Mouse (Mus musculus): ENCODE data around the gene Cyb561.

Cyb561 gene

DNA sequence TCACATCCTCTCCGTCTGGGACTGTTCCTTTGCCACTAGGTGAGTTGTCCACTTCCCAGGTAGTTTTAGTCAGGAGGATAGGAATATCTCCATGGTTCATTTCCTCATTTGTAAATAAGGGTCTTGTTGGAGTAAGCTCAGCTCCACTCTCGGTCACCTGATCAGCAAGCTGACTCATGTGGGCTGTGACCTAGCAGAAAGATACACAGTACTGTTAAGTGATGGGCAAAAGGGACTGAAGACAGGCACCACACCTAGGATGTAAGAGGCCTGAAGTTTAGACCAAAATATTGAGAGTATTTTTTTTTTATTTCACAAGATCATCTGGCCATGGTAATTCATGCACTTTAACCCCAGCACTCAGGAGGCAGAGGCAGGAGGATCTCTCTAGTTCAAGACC lies 32.3 kb downstream of the Cyb561 start:
- no peak for DNase-seq (ENCODE audit: low spot score)

DNA sequence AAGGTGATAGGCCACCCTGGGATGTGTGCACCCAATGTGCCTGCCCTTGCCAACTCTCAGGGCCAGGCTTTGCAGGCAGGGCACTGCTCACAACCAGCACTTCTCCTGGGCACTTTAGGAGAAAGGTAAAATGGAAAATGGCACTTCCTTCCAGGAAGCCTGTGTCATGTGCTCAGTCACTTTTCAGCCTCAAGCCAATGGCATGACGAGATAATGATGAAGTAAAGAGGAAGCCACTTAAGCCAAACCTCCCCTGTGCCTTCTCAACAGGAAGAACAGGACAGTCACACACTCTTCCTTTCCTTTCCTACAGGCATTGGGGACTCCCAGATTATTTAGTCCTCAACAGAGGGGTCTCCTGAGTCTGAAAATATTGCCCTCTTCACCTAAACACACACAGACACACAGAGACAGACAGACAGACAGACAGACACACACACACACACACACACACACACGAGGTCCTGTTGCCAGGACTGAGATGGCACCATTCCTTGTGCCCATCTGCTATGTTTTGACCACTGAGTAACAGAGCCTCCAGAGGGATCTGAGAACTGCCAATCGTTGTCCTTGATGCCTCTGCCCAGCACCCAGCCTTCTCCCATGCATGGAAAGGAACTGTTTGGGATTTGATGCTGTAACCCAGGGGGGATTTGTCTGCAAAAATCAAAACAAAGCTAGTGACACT lies 32.9 kb downstream of the Cyb561 start:
- no peak for DNase-seq (ENCODE audit: low spot score)

DNA sequence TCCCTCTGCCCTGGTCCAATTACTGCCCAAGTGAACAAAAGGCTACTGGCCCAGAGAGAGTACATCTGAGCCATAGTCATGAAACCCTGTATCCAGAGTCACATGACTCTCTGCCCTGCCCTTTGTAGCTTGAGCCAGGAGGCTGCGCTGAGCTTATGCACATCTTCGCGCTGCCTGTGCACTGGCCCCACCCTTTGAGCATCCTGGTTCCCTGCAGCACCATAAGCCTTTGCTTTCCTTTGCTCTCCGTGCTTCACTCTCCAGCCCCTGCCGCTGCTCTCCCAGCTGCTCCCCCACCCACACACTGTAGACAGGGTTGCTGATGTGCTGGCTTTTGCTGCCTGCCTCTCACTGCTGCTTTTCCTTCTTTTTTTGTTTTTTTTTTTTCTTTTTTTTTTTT lies 39.6 kb downstream of the Cyb561 start:
- no peak for DNase-seq (ENCODE audit: low spot score)

DNA sequence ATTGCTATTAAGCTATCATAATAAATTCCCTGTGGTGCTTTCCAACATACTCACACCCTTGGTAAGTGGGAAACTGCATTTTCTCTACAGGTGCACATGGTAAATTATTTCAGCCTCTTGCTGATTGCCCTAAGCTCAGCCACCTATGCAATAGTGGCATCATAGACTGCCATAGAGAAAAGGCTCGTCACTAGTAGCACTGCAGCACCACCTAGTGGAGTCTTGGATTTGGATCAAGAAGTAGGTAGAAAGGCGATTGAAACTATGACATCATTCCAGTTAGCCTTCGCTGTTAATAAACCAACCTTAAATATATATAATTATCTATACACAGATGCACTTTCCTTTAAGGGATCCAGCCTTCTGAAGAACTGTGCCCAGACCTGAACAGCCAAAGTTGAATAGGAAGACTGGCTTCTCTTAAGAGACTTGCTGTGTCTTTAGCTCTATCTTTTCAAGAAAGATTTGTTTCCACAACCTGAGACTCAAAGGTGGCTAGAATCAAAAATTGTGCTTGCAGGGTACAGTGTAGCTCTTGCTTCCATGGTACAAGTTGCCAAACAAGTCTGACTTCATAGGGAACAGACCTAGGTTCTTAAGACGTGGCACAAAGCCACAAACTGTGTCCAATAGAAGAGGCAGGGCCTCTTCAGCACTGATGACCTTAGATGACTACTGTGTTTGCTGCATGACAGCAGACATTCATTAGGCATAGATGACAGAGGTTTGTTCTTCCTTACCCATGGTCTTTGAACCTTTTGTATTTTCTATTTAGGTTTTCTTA lies 41.4 kb downstream of the Cyb561 start:
- DNase-seq (ENCODE audit: low spot score) = peak; percentile 80

DNA sequence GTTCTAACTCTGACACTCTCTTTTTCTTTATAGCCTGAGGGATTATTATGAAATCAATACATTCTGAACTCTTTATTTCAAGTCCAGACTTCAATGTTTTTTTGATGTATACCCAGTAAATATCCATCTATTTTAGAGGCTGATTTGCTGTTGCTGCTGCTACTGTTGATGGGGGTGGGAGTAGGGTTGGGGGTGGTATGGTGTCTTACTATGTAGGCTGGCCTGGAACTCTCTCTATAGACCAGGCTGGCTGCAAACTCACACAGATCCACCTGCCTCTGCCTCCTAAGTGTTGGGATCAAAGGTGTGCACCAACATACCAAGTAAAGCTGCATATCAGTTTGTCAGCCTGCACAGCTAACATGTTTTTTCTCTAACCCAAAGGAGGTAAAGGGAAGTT lies 42.0 kb downstream of the Cyb561 start:
- no peak for DNase-seq (ENCODE audit: low spot score)

DNA sequence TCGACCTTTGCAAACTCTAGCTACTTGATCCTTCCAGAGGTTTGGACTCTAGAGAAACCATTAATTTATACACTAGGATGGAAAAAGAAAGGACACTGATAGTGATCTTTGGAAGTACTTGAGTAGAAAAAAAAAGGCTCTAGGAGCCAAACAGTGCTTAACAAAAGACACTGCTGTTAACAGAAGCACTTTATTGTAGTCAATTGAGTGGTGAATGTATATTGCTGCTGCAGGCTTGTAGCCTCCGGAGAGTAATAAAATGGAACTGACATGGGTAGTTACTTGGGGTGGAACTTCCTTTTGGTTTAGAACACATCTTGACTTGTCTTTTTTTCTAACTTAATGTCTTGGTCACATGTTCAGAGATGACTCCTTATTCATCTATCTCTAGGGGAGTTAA lies 43.5 kb downstream of the Cyb561 start:
- DNase-seq (ENCODE audit: low spot score) = no peak

DNA sequence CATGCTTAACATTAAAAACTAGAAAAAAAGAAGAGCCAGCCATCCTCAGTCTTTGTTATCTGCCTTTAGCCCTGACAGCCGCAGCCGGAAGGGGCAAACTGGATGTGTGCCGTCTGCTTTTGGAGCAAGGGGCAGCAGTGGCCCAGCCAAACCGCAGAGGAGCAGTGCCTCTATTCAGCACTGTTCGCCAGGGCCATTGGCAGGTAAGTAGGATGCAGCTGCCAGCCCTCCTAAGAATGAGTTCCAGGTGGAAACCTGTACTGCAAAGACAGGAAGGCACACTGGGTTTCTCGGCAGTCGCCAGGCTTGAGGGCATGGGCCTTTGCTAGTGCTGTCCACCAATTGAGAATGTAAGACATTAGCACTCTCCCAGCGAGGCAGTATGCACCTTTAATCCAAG lies 44.2 kb downstream of the Cyb561 start:
- no peak for DNase-seq (ENCODE audit: low spot score)

DNA sequence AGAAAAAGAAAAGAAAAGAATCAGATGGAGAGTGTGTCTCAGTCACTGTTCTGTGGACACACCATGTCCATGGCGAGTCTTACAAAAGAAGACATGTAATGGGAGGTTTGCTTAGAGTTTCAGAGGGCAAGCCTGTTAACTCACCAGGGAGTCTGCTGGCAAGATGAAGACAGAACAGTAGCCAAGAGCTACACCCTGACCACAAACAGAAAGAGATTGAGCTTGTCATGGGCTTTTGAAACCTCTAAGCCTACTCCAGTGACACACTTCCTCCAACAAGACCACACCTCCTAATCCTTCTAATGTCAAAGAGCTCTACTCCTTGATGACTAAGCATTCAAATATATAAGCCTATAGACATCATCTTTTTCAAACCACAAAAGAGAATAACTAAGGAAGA lies 45.8 kb downstream of the Cyb561 start:
- DNase-seq (ENCODE audit: low spot score) = no peak

DNA sequence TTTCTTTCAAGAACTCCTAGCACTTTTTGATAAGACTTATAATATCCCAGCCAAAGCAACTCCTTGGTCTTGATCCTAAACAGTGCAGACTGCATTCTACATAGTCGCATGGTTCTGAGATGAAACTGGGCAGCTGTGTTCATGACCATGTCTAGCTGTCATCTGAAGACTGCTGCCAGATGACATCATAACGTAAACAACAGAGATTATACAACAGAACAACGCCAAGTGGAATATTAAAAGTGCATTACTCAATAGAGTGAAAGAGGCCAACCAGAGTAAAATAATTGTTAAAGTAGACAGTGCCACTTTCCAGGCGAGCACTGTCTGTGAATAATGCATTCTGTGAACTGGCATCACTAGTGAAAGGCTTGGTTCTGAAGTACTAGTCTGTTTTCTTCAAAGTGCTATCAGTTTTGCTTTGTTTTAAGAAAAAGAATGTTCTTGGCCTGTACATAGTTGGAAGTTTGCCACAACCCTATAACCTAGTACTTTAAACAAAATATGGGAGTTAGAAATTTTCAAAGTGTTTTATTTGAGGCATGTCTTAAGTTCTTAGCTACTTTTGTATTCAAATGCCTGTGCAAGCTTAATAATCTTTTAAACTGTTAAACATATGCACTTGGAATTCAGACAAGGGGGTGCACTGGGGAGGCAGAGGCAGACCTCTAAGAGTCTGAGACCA lies 47.5 kb downstream of the Cyb561 start:
- DNase-seq (ENCODE audit: low spot score) = no peak

DNA sequence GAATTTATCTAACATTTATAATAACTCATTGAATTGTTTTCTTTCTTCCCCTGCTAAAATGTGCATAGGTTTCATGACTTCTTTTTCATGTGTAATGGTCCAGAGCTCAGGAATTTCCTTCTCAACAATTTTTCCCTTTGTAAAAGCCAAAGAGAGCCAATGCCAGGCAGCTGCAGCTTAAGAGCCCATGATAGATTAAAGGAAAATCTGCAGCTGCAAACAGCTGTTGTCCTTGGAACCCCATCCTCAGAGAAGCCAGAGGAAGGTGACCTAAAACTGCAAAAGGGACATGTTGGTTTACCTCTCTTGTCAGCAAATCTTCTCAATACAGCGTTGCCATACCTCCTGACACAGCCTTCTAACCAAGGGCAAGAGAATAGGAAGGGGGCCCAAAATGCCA lies 50.2 kb downstream of the Cyb561 start:
- no peak for DNase-seq (ENCODE audit: low spot score)

DNA sequence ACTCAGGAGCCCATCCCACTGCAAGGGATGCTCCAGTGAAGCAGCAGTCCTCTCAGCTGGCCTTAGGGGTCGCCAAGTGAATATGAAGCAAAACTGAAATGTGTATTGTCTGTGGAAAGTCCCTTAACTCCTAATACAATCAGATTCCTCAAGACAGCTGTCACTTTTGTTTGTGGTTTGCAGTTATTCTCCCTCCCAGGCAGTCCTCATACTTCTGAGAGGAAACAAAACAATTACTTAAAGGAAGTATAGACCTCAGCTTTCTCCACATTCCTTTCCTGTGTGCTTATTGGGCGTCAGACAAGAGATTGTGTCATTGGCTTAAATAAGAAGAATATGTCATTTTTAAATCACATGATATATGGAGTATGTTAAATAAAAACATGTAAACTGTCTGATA lies 51.6 kb downstream of the Cyb561 start:
- DNase-seq (ENCODE audit: low spot score) = no peak

DNA sequence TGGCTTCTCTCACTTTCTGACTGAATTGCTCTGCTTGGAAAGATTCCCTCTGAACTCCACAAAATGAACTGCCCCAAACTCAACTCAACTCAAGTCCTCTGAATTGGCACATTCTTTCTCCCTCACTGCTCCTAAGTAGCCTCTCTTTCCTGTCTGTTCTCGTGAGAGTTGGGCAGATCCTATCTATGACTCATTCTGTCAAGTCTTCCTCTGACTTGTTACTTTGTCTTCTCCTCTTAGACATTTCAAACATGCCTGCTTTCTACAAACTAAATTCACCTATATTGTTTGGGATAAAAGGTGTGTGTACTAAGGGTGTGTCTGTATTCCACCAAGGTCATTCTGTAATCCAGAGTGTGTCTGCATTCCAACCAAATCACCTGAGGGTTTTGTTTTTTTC lies 54.0 kb downstream of the Cyb561 start:
- DNase-seq (ENCODE audit: low spot score) = no peak

DNA sequence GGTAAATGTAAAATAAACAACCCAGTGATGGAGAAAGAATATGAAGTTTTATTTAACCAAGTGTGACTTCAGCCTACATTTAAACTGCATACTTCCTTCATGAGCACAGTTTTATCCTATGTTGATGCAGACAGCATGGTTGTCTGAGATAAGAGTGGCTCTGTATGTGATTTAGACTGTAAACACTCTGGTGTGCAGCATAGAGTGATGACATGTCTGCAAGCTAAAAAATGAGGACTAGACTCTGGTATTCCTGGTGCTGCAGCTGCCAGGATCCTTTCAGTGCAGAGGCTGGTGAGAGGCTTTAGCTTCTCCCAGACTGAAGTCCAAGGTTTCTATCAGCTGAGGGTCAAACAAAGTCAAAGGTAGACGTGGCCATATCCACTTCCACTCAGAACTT lies 65.9 kb downstream of the Cyb561 start:
- no peak for DNase-seq (ENCODE audit: low spot score)

DNA sequence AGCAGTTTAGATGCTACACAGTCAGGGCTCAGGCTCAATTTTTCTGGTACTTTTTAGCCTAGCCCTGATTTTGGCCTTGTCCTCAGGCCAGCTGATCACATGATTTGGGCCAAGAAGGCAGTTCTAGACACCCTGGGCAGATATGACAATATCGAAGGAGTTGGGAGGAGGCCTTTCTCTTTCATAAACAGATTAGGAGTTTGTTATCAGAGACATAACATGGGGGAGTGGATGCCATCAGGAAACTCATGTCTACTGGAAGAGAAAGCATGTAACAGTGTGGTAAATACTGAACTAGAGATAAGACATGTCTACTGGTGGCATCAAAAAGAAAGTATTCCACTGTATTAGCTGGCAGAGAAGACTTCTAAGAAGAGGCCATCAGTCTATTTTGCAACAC lies 67.6 kb downstream of the Cyb561 start:
- DNase-seq (ENCODE audit: low spot score) = no peak
